Mouse (Mus musculus) inflammation-experienced regulatory T-cells, adult 6 months (primary cell): ENCODE data around the gene Foxb1. TPM values are rescaled to one million over a fixed set of nuclear protein-coding genes. Genes with fewer than 3 reads are reported as not detected.

Source experiments
- ATAC-seq: one replicate; pipeline ENCODE4 v1.8.0; 2017
- polyA plus RNA-seq, 3 experiments: library from polyadenylated mRNA; unstranded; fragments of 100-300 nt; shearing (Covaris generic); gene quantifications; one replicate each; pipeline ENCODE4 v1.2.1; 2017

Gene Foxb1
- not detected for polyA plus RNA-seq

DNA sequence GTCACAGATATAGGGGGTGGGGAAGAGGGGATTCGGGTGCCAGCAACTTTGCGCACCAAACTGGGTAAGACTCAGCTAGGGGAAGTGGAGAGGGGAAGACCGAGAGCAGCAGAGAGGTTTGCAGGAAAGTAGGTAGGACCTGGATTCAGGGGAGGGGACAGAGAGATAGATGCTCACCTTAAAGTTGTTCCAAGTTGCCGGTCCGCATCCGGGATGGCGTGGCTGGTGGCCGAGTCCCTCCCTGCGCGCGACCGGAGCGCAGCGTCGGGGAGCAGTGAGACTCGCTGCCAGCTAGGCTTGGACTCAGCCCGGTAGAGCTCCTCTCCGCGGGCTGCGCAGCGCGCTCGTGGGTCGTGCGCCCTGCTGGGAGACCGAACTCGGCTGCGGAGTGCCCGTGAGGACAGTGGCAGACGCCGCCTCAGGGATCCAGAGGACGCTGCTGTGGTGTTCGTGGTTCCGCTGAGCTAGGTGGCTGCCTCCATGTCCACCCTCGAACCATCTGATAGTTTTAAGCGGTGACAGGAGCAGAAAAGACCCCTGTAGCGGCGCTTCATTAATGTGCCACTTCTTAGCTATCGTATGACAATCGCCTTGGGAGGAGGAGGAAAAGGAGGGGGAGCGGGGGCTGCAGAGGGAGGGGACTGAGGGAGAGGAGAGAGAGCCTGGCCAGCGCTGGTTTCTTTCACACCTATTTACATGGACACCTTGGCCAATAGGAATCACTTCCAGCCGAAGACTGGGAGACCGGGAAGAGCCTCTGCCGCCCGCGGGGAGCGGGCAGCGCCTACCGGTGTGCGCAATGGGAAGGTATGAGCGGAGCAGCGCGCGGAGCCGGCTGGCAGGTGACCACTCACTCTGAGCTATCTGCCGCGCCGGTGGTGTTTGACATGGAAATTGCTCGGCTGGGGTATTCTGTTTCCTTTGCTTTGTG, at the start of gene Foxb1:
Gene Foxb1 (minus strand): TSS at position 570 of the 931 bp plus-strand sequence.
- ATAC-seq = no peak

DNA sequence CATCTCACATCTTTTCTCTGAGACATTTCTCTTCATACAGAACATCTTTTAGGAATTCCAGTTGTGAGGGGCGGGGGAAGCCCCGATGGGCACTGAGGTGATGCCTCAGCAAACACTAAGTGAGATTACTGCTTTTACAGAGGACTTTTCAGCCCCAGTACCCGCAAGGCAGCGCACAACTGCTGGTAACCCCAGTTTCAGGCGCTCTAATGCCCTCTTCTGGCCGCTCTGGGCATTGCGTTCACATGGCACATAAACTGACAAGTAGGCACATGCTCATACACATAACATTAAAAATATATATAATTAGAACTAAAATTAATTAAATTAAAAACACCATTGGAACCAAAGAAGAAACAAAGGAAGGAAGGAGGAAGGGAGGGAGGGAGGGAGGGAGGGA, 29.8 kb upstream of the Foxb1 start:
- no peak for ATAC-seq

DNA sequence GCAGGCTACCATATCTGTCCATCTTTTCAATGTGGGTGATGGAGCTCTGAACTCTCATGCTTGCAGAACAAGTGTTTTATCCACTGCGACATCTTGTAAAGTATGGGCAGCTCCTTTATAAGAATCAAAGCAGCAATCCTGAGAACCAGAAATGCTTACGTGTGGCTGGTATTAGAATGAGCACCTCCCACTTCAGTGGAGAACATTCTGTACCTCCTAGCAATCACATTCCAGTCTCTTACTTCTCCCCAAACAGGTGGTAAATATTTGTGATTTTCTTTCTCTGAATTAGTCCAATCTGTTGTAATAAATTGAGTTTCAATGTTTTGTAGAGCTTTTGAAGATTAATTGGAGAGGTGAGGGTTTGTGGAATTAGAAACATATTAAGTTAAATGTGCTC, 19.3 kb upstream of the Foxb1 start:
- ATAC-seq = no peak

DNA sequence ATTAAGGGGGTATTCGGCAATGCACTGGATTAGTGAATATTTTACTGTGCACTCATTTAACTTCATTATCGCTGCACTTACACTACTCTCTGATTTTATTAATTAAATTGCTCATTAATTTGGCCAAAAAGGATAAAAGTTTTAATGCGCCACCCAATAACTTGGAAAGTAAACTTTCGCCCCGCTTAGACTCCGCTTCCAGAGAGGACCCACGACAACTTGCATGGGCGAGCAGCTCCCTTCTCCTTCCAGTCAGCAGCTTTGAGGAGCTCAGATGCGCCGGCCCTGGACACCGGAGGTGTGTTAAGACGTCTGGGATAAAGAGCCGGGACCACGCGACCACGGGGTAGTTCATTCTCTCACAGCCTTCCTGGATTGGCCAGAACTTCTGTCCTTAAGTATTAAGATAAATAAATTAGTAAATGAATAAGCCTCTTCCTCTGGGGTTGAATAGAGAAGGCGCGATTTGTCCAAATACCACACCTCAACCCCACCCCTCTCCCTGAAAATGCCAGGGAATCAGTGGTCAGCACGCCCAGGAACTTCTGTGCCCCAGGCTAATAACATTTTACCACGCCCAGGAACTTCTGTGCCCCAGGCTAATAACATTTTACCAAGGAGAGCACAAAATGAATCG, 9.3 kb upstream of the Foxb1 start:
- ATAC-seq = no peak

DNA sequence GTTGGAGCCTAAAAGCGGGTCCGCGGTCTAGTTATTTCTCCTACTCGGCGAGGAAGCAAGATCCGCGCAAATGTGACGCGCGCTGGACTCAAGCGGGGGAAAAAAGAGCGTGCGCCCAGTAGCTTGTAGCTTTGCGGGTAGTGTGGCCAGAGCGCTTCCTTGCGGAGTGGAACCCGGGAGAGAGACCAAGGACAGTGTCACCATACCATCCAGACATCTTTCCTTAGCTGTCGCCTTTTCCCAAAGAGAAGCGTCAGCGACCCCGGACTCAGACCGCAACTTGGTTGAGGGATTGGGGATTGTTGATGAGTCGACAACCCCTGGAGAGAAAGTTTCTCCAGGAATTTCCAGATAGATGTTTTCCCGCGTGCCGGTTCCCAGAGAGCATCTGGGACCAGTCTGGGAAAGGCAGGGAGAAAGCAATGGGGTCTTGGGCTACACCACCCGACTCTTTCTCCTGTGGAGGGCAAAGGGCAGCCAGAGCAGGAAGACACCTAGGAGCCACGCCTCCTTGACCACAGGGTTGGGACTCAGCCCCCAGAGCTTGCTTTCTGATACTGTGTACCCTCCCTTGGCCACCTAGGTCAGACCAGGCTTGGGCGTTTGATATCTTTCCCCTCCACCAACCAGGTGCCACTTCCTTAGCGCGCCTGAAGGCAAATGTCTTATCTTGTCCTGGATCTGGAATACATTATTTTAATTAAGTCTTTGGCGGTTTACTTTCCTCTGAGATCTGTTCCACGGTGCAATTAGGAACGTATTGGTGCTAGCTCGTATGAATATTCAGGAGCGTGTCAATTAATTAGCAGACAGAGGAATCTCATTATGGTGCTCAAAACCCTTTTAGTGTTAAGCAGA, 8.6 kb upstream of the Foxb1 start:
- no peak for ATAC-seq

DNA sequence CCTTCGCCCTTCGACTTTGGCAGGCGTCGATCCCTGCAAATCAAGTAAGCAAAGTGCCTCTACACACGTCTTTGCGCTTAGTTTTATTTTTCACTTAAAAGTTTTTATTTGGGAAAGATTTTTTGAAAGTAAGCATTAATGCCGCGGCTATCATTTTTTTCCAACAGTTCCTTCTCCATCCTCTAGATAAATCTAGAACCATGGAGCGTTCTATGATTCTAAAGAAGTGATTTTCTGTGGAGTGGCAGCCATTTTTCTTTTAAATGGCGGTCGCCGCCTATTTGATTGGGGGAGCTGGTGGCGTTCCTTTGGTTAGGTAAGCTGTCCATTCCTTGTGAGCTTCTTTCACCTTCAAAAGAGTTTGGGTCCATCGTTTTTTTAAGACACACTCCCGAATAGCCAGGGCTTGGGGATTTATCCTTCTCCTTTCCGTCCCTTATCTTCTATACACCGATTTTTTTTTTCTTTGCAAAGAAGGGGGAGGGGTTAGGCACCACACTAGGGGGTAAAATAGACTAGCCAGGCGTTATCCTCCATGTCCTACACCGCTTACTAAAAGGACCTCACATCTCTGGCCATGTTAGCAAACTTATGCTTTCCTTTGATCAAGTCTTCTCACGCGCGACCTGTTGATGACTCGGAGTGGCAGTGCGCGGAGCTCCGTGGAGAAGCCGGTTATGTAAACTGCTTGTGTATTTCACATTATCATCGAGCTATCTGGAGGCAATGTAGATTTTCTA, 7.6 kb upstream of the Foxb1 start:
- ATAC-seq = no peak

DNA sequence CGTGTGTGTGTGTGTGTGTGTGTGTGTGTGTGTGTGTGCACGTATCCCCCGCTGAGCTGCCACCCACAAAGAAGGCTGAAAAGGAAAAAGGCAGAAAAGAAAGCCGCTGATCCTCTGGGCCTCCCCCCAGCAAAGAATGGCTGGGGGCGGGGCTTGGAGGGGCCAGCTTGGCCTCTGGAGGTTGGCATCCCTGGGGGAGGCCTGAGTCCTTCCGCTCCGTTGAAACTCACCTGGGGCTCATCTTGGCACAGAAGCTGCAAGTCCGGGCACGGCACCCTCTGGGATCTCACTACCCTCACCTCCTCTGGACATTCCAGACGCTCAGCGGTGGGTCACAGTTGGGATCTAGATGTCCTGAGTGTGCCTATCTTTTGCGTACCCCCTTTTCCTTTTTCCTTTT, 6.7 kb upstream of the Foxb1 start:
- no peak for ATAC-seq

DNA sequence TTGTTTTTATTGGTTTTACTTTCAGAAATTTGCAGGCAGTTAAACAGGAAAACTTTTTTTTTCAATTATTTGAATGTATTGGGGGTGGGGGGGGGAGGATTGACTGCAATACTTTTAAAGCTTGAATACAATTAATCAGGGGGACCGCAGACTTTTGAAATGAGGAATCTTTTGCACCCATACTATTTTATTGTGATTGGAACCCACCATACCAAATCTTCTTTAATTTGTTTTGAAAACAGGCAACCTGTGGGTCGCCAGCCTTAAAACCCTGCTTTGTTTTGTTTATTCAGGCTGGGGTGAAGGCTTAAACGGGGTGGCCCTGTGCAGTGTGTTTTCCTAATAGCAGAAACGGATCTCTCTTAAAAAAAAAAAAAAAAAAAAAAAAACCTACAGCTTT, 6.2 kb upstream of the Foxb1 start:
- ATAC-seq = no peak

DNA sequence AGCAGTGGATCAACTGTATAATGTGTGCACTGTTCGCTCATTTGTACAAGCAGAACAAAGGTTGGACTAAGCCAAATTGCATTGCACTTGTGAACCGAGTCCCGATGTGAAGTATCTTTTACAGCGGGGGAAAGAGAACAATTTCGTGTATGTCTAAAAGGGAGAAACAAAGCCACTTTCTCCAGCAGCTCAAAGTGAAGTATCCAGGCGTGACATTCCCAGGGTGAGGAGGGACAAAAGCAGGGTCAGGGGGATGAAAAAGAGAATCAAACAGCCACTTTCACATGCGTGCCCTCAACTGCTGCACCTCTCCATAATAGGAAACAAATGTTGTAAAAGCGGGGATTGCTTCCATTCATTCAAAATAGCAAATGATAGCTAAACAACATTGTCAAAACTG, 5.6 kb upstream of the Foxb1 start:
- no peak for ATAC-seq

DNA sequence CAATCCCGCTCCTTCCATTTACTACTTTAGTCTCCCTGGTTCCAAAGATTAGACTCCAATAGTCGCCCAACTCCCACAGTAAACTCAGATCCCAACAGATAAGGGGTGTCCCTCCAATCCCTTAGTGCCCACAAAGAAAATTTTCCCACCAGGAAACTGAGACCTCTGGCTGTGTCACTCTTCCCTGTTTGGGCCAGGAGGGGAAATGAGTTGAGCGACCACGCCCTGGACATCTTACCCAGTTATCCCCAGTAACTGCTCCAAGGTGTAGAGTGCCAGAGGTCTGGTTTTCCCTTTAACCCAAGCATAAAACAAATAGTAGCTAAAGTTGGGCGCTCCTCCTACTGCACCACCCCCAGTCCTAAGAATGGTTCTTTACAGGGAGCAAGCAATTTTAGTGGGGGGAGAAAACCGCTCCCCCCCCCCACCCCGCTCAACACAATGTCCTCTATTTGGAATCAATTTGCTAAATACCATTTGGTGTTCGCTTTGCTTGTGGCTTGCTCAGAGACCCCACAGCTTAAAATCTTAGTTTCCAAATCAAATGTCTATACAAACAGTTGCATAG, 4.8 kb upstream of the Foxb1 start:
- no peak for ATAC-seq

DNA sequence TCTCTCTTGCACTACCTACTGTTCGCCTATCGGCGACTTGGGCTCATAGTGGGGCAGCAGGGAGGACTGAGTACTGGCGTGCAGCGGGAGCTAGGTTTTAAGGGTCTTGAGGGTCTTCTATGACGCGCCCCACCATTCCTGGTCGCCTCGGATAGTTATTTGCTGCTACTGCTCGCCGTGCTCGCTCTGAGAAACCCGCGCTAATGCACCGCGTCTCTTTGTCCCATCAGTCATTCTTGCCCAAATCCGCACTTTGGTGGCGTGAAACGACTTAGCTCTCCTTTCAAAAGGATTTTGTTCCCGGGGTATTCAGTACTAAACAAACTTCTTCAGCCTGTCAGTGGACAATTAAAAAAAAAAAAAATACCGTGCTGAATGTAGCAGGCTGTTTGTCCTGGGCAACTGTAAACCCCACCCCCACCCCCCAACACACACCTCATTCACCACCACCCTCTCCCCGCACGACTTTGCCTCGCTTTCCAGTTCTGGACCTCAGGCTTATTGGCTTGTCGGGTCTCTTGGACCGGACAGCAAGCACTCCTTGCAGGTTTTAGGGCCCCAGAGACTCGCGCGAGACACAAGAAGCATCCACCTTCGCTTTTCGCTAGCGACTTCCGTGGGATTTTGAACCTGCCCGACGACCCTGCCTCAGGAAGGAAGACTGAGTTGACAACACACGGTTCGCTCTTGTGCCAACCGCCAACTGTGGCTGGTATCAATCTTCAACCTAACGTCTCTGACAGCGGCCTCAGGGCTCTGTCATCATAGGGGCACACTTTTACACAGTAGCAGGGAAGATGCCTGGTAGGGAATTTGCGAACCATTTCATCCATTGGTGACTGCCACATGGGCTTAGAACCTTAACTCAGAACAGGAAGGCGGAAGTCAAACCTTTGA, 4.1 kb upstream of the Foxb1 start:
- ATAC-seq = no peak

DNA sequence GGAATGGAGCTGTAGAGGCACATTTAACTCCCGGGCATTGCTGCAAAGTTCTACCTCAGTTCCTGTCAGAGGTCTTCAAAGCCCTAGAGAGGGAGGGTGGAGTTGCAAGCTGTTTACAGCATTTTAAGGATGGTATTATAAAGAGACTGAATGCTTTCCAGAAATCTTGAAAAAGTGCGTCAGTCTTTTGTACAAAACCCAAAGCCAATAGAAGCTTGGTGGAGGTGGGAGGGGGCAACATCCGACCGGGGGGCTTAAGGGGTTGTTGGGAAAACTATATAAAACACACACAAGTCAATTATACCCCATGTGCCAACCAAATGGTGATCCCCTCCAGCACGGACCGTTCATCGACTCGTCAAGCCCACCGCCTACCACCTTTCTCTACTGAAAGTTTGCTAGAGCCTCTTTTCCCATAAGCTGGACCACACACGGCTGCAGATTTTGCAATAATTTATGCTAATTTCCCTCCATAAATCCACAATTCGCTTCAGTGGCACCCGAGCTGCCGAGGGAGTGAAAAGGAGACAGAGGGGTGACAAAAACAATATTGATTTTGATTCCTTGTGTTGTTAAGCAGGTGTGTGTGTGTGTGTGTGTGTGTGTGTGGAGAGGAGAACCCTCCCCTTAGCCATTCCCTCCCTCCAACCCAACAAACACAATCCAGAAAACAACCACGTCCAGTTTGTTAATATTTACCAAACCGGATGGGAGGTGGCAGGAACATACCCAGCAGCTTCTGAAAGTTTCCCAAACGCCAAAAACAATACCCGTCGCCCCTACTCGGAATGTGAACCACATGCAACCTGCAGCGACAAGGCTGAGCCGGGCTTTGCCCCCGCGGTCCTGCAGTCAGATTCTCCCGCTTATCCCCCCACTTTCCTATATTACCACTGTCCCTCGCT, 3.2 kb upstream of the Foxb1 start:
- ATAC-seq = no peak

DNA sequence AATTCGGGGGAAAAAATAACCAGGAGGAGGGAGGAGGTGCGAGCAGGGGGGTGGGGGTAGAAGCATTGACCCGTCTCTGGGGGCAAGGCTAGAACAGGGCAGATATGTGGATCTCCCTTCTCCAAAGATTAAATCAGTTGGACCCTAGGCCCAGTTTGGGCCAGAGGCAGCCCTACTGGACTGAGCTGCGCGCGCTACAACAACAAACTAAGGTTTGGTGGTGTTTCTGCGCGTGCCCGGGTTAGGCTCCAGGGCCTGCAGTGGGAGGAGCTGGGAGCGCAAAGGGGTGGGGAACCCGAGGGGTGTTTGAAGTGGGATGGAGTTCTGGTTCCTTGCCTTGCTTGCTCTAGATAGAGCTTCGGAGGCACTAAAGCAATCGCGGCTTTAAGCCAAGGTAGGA, 2.0 kb upstream of the Foxb1 start:
- no peak for ATAC-seq

DNA sequence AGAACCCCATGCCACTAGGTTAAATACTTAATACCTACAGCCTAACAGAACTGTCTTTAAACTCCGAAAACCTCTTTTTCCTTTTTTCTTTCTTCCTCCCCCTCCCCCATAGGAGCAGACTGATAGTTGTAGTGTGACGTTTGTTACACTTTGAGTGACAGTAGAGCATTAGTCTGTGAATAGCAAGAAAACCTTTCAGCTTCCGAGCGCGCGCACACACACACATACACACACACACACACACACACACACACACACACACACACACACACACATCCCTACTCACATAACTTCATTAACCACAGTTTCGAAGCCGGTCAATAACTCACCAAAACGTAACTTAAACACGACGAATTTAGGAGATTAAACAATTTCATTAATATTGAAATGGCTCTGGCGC, 1.5 kb upstream of the Foxb1 start:
- ATAC-seq = no peak

DNA sequence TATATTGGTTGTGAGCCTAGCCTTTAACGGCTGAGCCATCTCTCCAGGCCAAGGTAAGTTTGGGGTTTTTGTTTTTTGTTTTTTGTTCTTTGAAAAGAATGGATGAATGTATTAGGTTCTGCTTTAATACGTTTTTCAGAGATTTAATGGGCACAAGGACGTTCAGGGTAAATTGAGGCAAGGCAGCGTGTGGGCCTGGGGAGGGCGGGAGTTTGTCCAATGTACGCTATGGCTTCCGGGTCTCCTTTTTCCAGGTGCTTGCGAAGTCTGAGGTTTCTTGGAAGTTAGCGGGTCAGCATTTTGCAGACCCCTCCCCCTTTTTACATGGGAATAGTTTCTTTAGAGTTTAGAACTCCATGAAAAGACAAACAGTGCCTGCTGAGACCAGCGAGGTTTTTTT, 829 bp upstream of the Foxb1 start:
- no peak for ATAC-seq

DNA sequence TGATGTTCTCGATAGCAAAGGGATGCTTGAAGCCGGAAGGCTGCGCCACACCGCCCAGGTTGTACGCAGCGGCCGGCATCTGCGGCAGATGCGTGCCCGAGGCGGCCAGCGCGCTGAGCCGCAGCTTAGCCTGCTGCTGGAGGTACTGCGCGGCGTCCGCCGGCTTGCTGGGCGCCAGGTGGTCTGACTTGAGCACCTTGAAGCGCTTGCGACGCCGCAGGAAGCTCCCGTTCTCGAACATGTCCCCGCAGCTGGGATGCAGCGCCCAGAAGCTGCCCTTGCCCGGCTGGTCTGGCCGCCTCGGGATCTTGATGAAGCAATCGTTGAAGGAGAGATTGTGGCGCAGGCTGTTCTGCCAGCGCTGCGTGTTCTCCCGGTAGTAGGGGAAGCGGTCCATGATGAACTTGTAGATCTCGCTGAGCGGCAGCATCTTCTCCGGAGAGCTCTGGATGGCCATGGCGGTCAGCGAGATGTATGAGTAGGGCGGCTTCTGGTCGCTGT, 969 bp downstream of the Foxb1 start:
- ATAC-seq = no peak

DNA sequence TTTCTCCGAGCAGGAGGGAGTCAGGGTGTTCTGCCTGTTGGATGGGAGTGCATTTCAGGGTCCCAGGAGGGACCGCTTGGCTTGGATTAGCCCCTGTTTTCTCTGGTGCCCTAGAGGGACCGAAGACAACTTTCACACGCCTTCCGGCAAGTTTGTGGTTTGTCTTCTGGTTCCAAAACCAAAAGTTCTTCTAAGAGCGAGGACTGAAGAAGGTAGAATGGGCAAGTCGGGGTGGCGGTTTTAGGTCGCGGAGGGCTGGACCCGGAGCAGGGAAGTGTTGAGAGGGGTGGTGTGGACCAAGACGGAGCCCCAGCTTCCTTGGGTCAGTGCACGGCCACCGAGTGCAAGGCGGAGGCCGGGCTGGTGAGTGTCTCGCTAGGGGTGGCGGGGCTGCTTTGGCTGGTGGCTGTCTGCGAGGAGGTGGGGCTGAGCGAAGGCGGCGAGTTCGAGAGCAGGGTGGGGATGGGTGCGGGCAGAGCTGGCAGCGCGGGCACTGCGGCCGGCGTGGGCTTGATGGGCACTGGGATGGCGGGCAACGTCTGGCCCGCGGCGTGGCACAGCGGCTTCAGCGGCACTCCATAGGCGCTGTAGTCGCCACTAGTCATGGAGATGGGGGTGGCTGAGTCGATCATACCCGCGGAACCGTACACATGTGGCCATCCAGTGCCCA, 1.7 kb downstream of the Foxb1 start:
- no peak for ATAC-seq

DNA sequence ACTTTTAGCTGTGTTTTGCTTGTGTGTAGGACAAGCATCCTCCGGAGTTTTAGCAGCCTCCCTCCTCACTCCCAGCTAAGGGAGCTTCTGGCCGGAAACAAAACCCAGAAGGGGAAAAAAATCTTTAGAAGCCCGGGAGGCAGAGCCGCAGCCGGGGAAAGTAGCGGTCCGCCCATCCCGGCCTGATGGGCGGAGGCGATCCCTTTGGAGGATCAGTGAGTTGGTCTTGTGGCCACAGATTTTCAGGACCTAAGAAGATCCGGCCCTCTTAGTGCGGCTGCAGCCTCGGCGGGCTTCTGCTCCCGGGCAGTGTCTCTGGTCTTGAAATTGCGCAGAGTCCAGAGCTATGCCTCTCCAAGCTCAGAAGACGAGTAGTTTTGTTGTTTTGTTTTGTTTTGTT, 2.2 kb downstream of the Foxb1 start:
- no peak for ATAC-seq

DNA sequence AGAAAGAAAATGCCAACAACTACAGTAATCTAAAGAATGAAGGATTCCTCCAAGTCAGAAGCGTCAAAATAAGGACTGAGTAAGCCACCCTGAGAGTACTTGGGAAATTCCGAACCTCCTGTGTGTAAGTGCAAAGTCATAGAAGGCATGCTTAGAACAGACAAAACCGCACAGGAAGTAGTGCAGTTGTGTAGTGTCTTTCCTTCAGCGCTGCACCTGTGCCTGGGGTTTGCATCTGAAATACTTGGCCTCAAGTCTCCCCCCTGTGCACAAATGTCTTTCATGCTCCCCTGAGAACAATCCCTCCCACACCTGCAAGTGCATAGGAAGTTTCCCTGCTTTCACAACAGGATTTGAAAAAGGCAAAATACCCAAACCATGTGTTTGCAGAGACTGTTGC, 3.5 kb downstream of the Foxb1 start:
- no peak for ATAC-seq
